Mouse (Mus musculus): ENCODE results near the gene Rhbdf1. TPM values are rescaled to one million over a fixed set of nuclear protein-coding genes. Genes with fewer than 3 reads are reported as not detected.

The Rhbdf1 gene
- polyA plus RNA-seq, 1 experiment from 2014 or later = 57.6 TPM

GRCm38 (mm10) chr11:32195867-32196540 lies 26.1 kb downstream of the Rhbdf1 start:
- no peak overlapping the region for H3K27ac ChIP-seq
- no peak for ATAC-seq (ENCODE audit: insufficient read depth, low FRiP score, low read depth)
- H3K4me2 ChIP-seq = no peak overlapping the region
- H3K9me3 ChIP-seq = no peaks in the 10 kb centered on the region
- no peaks in the 10 kb centered on the region for H3K27me3 ChIP-seq (replicated peaks)
- H3K4me3 ChIP-seq (replicated peaks) = no peak overlapping the region
- H3K9ac ChIP-seq = no peak overlapping the region
- H3K4me1 ChIP-seq = no peaks in the 10 kb centered on the region
- no peaks in the 10 kb centered on the region for H3K36me3 ChIP-seq
- 26% methylated on average over 11 of the region's 11 CpGs for WGBS

GRCm38 (mm10) chr11:32194626-32195025 lies 27.5 kb downstream of the Rhbdf1 start:
- Histone ChIP-seq H3K9me3 (no peaks in the 10 kb centered on the region), H3K27me3 (replicated peaks) (no peaks in the 10 kb centered on the region), H3K4me3 (replicated peaks) (no peak overlapping the region), H3K36me3 (no peaks in the 10 kb centered on the region), H3K9ac (no peak overlapping the region), H3K4me2 (no peak overlapping the region), H3K27ac (no peak overlapping the region), H3K4me1 (no peaks in the 10 kb centered on the region)
- WGBS = 77% methylated on average over 5 of the region's 5 CpGs
- ATAC-seq (ENCODE audit: insufficient read depth, low FRiP score, low read depth) = no peak

GRCm38 (mm10) chr11:32194086-32194485 lies 28.0 kb downstream of the Rhbdf1 start:
- WGBS = 79% methylated on average over 10 of the region's 10 CpGs
- H3K9me3 ChIP-seq = no peaks in the 10 kb centered on the region
- no peaks in the 10 kb centered on the region for H3K36me3 ChIP-seq
- H3K4me3 ChIP-seq (replicated peaks) = no peak overlapping the region
- no peaks in the 10 kb centered on the region for H3K4me1 ChIP-seq
- H3K27ac ChIP-seq = no peak overlapping the region
- no peak overlapping the region for H3K4me2 ChIP-seq
- H3K9ac ChIP-seq = no peak overlapping the region
- no peaks in the 10 kb centered on the region for H3K27me3 ChIP-seq (replicated peaks)
- ATAC-seq (ENCODE audit: insufficient read depth, low FRiP score, low read depth) = no peak

- no peaks in the 10 kb centered on the region for H3K9me3 ChIP-seq
- H3K36me3 ChIP-seq = no peaks in the 10 kb centered on the region
- no peaks in the 10 kb centered on the region for H3K27me3 ChIP-seq (replicated peaks)
- no peak overlapping the region for H3K4me2 ChIP-seq
- no peak overlapping the region for H3K27ac ChIP-seq
- ATAC-seq (ENCODE audit: insufficient read depth, low FRiP score, low read depth) = no peak
- H3K4me3 ChIP-seq (replicated peaks) = no peak overlapping the region
- 83% methylated on average over 10 of the region's 10 CpGs for whole genome bisulfite sequencing
- H3K4me1 ChIP-seq = no peaks in the 10 kb centered on the region
- H3K9ac ChIP-seq = no peak overlapping the region
These were observed 28.9 kb downstream of the Rhbdf1 start for GRCm38 (mm10) chr11:32193156-32193555.

GRCm38 (mm10) chr11:32190603-32191110 lies 31.4 kb downstream of the Rhbdf1 start:
- Histone ChIP-seq H3K27me3 (replicated peaks) (no peaks in the 10 kb centered on the region), H3K36me3 (no peaks in the 10 kb centered on the region), H3K4me1 (no peaks in the 10 kb centered on the region), H3K9me3 (no peaks in the 10 kb centered on the region), H3K4me3 (replicated peaks) (no peak overlapping the region), H3K4me2 (no peak overlapping the region), H3K27ac (no peak overlapping the region), H3K9ac (no peak overlapping the region)
- 75% methylated on average over 13 of the region's 13 CpGs for WGBS
- ATAC-seq (ENCODE audit: insufficient read depth, low FRiP score, low read depth) = no peak

- no peak overlapping the region for H3K27ac ChIP-seq
- H3K9me3 ChIP-seq = no peaks in the 10 kb centered on the region
- no peak overlapping the region for H3K9ac ChIP-seq
- H3K4me2 ChIP-seq = no peak overlapping the region
- H3K4me3 ChIP-seq (replicated peaks) = no peak overlapping the region
- no peak for ATAC-seq (ENCODE audit: insufficient read depth, low FRiP score, low read depth)
- H3K4me1 ChIP-seq = no peaks in the 10 kb centered on the region
- H3K27me3 ChIP-seq (replicated peaks) = no peaks in the 10 kb centered on the region
- H3K36me3 ChIP-seq = no peaks in the 10 kb centered on the region
- WGBS = 77% methylated on average over 9 of the region's 9 CpGs
These were observed 32.0 kb downstream of the Rhbdf1 start for GRCm38 (mm10) chr11:32190119-32190518.

- ATAC-seq (ENCODE audit: insufficient read depth, low FRiP score, low read depth) = no peak
- H3K4me1 ChIP-seq = no peaks in the 10 kb centered on the region
- no peak overlapping the region for H3K9ac ChIP-seq
- H3K4me2 ChIP-seq = no peak overlapping the region
- H3K4me3 ChIP-seq (replicated peaks) = no peak overlapping the region
- no peak overlapping the region for H3K27ac ChIP-seq
- 67% methylated on average over 5 of the region's 5 CpGs for WGBS
- no peaks in the 10 kb centered on the region for H3K27me3 ChIP-seq (replicated peaks)
- no peaks in the 10 kb centered on the region for H3K9me3 ChIP-seq
- H3K36me3 ChIP-seq = no peaks in the 10 kb centered on the region
These were observed 32.7 kb downstream of the Rhbdf1 start for GRCm38 (mm10) chr11:32189434-32189833.

GRCm38 (mm10) chr11:32188881-32189280 lies 33.2 kb downstream of the Rhbdf1 start:
- no peak overlapping the region for H3K27ac ChIP-seq
- no peak overlapping the region for H3K4me3 ChIP-seq (replicated peaks)
- H3K9ac ChIP-seq = no peak overlapping the region
- no peak overlapping the region for H3K4me2 ChIP-seq
- H3K4me1 ChIP-seq = no peaks in the 10 kb centered on the region
- WGBS = 83% methylated on average over 12 of the region's 12 CpGs
- no peaks in the 10 kb centered on the region for H3K9me3 ChIP-seq
- no peaks in the 10 kb centered on the region for H3K27me3 ChIP-seq (replicated peaks)
- H3K36me3 ChIP-seq = no peaks in the 10 kb centered on the region
- ATAC-seq (ENCODE audit: insufficient read depth, low FRiP score, low read depth) = no peak

GRCm38 (mm10) chr11:32187256-32187655 lies 34.8 kb downstream of the Rhbdf1 start:
- Histone ChIP-seq H3K4me3 (replicated peaks) (no peak overlapping the region), H3K9me3 (no peaks in the 10 kb centered on the region), H3K4me2 (no peak overlapping the region), H3K36me3 (no peaks in the 10 kb centered on the region), H3K27ac (no peak overlapping the region), H3K27me3 (replicated peaks) (no peaks in the 10 kb centered on the region), H3K9ac (no peak overlapping the region), H3K4me1 (0 out of 2 replicates have a peak, but pooled peaks cover 2% of the 10 kb centered on the region)
- WGBS = 83% methylated on average over 4 of the region's 4 CpGs
- no peak for ATAC-seq (ENCODE audit: insufficient read depth, low FRiP score, low read depth)

GRCm38 (mm10) chr11:32186031-32186430 lies 36.1 kb downstream of the Rhbdf1 start:
- no peak overlapping the region for H3K4me3 ChIP-seq (replicated peaks)
- 77% methylated on average over 3 of the region's 3 CpGs for WGBS
- ATAC-seq (ENCODE audit: insufficient read depth, low FRiP score, low read depth) = no peak

GRCm38 (mm10) chr11:32184469-32184868 lies 37.6 kb downstream of the Rhbdf1 start:
- ATAC-seq (ENCODE audit: insufficient read depth, low FRiP score, low read depth) = no peak
- Histone ChIP-seq H3K9me3 (no peaks in the 10 kb centered on the region), H3K4me1 (0 out of 2 replicates have a peak, but pooled peaks cover 2% of the 10 kb centered on the region), H3K36me3 (no peaks in the 10 kb centered on the region), H3K4me3 (replicated peaks) (no peak overlapping the region), H3K27ac (no peak overlapping the region), H3K9ac (no peak overlapping the region), H3K4me2 (no peak overlapping the region), H3K27me3 (replicated peaks) (no peaks in the 10 kb centered on the region)
- 87% methylated on average over 8 of the region's 8 CpGs for WGBS

More at GRCm38 (mm10) chr11:32186031-32186430, 36.1 kb downstream of the Rhbdf1 start:
- Histone ChIP-seq H3K27me3 (replicated peaks) (no peaks in the 10 kb centered on the region), H3K4me2 (no peak overlapping the region), H3K36me3 (no peaks in the 10 kb centered on the region), H3K27ac (no peak overlapping the region), H3K9ac (no peak overlapping the region), H3K4me1 (0 out of 2 replicates have a peak, but pooled peaks cover 2% of the 10 kb centered on the region), H3K9me3 (no peaks in the 10 kb centered on the region)

GRCm38 (mm10) chr11:32181973-32182868 lies 39.9 kb downstream of the Rhbdf1 start:
- H3K27ac ChIP-seq = no peak overlapping the region
- no peaks in the 10 kb centered on the region for H3K27me3 ChIP-seq (replicated peaks)
- H3K9ac ChIP-seq = no peak overlapping the region
- H3K9me3 ChIP-seq = no peaks in the 10 kb centered on the region
- H3K4me2 ChIP-seq = no peak overlapping the region
- ATAC-seq (ENCODE audit: insufficient read depth, low FRiP score, low read depth) = no peak
- H3K4me3 ChIP-seq (replicated peaks) = no peak overlapping the region
- 38% methylated on average over 25 of the region's 25 CpGs for WGBS
- H3K4me1 ChIP-seq = 0 out of 2 replicates have a peak, but pooled peaks cover 2% of the 10 kb centered on the region
- H3K36me3 ChIP-seq = no peaks in the 10 kb centered on the region

Measured in stomach, embryonic 15.5 days (tissue).